Mouse (Mus musculus) lung, postnatal 0 days (tissue): ENCODE data around the gene Elovl7. TPM values are rescaled to one million over a fixed set of nuclear protein-coding genes. Genes with fewer than 3 reads are reported as not detected.

ENCODE experiments used
- ATAC-seq: fragments of 200-750 bp; cut with Nextera tagmentation; 2 replicates; pipeline ENCODE4 v1.8.0; 2017; ENCODE audit warnings: moderate library complexity
- DNase-seq: peaks from one replicate; pipeline ENCODE4 v3.0.0-alpha.2; 2016; ENCODE audit warnings: low spot score
- H3K27ac ChIP-seq: fragments of 300-500 bp; sonication (generic); 2 replicates; pipeline ENCODE4 v1.5.1; 2014; ENCODE audit warnings: antibody characterized with exemption, mild to moderate bottlenecking, low read length, mixed read lengths
- H3K27me3 ChIP-seq: fragments of 300-500 bp; sonication (generic); replicated peaks from 2 replicates; pipeline ENCODE4 v1.6.1; 2014; ENCODE audit warnings: low read length, mixed read lengths; ENCODE audit not compliant: insufficient read depth
- H3K36me3 ChIP-seq: fragments of 300-500 bp; sonication (generic); 2 replicates; pipeline ENCODE4 v1.6.1; 2014; ENCODE audit warnings: low read length, mixed read lengths; ENCODE audit not compliant: insufficient read depth
- H3K4me1 ChIP-seq: fragments of 300-500 bp; sonication (generic); 2 replicates; pipeline ENCODE4 v1.6.1; 2014; ENCODE audit warnings: antibody characterized with exemption, low read depth, low read length, mixed read lengths; ENCODE audit not compliant: insufficient read depth
- H3K4me2 ChIP-seq: fragments of 300-500 bp; sonication (generic); replicated peaks from 2 replicates; pipeline ENCODE4 v1.6.1; 2014; ENCODE audit warnings: low read depth, mild to moderate bottlenecking, low read length, moderate library complexity, mixed read lengths
- H3K4me3 ChIP-seq: fragments of 300-500 bp; sonication (generic); 2 replicates; pipeline ENCODE4 v1.5.1; 2014; ENCODE audit warnings: low read depth, low read length
- H3K9ac ChIP-seq: fragments of 300-500 bp; sonication (generic); replicated peaks from 2 replicates; pipeline ENCODE4 v1.6.1; 2014; ENCODE audit warnings: low read depth, mild to moderate bottlenecking
- H3K9me3 ChIP-seq: fragments of 300-500 bp; sonication (generic); 2 replicates; pipeline ENCODE4 v1.6.1; 2016; ENCODE audit warnings: low read length, mixed read lengths
- CTCF ChIP-seq: IDR thresholded peaks from 2 replicates; pipeline ENCODE4 v1.5.1; 2016; ENCODE audit warnings: antibody characterized with exemption, mild to moderate bottlenecking
- EP300 ChIP-seq: IDR thresholded peaks from 2 replicates; pipeline ENCODE4 v1.6.1; 2016; ENCODE audit warnings: antibody characterized with exemption, mild to moderate bottlenecking, control low read depth
- WGBS: fragments of 180-500 bp; shearing (Covaris S2); extraction: QIAGEN DNeasy Blood & Tissue Kit; methylation state at CpG from one replicate; pipeline ENCODE4 v1.1.7; 2014; 5-methylcytosine and 5-hydroxymethylcytosine counted together
- polyA plus RNA-seq: library from polyadenylated mRNA; unstranded; fragments of >200 nt; fragmentation: Nextera tagmentation; extraction: Ambion mirVana; gene quantifications from 2 replicates; pipeline ENCODE4 v1.2.1, GENCODE M21; 2015

Gene Elovl7
- polyA plus RNA-seq, 1 experiment from 2014 or later, result 10.1 TPM

- no peaks in the 10 kb centered on the region for H3K36me3 ChIP-seq
- H3K9ac ChIP-seq, result no peak overlapping the region
- H3K9me3 ChIP-seq, result no peaks in the 10 kb centered on the region
- TF ChIP-seq EP300 (no peak), CTCF (no peak)
- H3K27me3 ChIP-seq, result no peaks in the 10 kb centered on the region
- H3K27ac ChIP-seq, result no peak overlapping the region
- no peak overlapping the region for H3K4me3 ChIP-seq
- no peak for DNase-seq
- no peak for ATAC-seq
- no peak overlapping the region for H3K4me2 ChIP-seq
- H3K4me1 ChIP-seq, result no peaks in the 10 kb centered on the region; the same call in 1 of the 2 replicates
- WGBS, result 34% methylated on average over 5 of the region's 5 CpGs
These were observed 59.3 kb downstream of the Elovl7 start for GRCm38 (mm10) chr13:108273456-108273855.

GRCm38 (mm10) chr13:108276561-108276960, 62.4 kb downstream of the Elovl7 start:
- no peak overlapping the region for H3K27ac ChIP-seq
- DNase-seq, result peak; percentile 12
- no peaks in the 10 kb centered on the region for H3K9me3 ChIP-seq
- no peak overlapping the region for H3K4me3 ChIP-seq
- WGBS, result 37% methylated on average over 1 of the region's 1 CpGs
- TF ChIP-seq CTCF (no peak), EP300 (no peak)
- H3K9ac ChIP-seq, result no peak overlapping the region
- no peaks in the 10 kb centered on the region for H3K36me3 ChIP-seq
- H3K4me1 ChIP-seq, result no peaks in the 10 kb centered on the region; the same call in 1 of the 2 replicates
- H3K4me2 ChIP-seq, result no peak overlapping the region
- no peak for ATAC-seq
- H3K27me3 ChIP-seq, result no peaks in the 10 kb centered on the region

DNA sequence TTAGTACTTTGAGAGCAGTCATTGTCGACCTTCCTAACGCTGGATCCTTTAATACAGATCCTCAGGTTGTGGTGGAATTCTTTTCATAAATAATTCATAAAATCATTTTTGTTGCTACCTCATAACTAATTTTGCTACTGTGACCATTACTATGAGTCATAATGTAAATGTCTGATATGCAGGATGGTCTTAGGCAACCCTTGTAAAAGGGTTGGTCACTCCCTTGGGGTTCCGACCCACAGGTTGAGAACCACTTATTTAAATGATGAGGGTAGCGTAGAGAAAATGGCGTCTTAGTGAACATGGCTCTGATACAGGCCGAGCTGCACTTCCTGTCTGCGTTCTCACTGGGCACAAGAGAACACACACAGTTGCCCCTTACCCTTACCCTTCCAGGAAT, 63.1 kb downstream of the Elovl7 start:
- H3K4me1 ChIP-seq, result no peaks in the 10 kb centered on the region; the same call in 1 of the 2 replicates
- no peak for ATAC-seq

DNA sequence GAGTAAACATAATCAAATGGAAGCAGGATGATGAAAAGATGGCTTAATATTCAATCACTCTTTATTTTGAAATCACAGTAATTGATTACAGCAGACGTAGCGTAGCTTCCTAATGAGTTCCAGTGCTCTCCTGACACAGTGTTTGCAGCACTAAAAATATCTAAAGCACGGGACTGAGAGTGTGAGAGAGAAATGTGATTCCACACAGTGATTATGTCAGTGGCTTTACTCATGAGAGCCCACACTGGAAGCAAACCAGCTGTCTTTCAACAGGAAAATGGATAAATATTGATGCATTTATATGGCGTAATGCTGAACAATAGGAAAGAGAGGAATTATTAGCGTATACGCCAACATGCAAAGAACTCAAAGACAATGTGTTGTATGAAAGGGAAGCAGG, 64.4 kb downstream of the Elovl7 start:
- Histone ChIP-seq H3K9me3 (no peaks in the 10 kb centered on the region), H3K27me3 (no peaks in the 10 kb centered on the region), H3K4me1 (no peaks in the 10 kb centered on the region), H3K9ac (no peak overlapping the region), H3K4me3 (no peak overlapping the region), H3K4me2 (no peak overlapping the region), H3K36me3 (no peaks in the 10 kb centered on the region), H3K27ac (no peak overlapping the region)
- DNase-seq (peak; percentile 27), ATAC-seq (no peak)
- 51% methylated on average over 6 of the region's 6 CpGs for WGBS
- TF ChIP-seq EP300 (no peak), CTCF (no peak)

More for the DNA sequence above, 63.1 kb downstream of the Elovl7 start:
- Histone ChIP-seq H3K27me3 (no peaks in the 10 kb centered on the region), H3K4me2 (no peak overlapping the region), H3K27ac (no peak overlapping the region), H3K36me3 (no peaks in the 10 kb centered on the region), H3K9me3 (no peaks in the 10 kb centered on the region), H3K9ac (no peak overlapping the region), H3K4me3 (no peak overlapping the region)
- DNase-seq, result no peak
- TF ChIP-seq CTCF, result no peak
- TF ChIP-seq EP300, result no peak
- WGBS, result 87% methylated on average over 7 of the region's 7 CpGs

DNA sequence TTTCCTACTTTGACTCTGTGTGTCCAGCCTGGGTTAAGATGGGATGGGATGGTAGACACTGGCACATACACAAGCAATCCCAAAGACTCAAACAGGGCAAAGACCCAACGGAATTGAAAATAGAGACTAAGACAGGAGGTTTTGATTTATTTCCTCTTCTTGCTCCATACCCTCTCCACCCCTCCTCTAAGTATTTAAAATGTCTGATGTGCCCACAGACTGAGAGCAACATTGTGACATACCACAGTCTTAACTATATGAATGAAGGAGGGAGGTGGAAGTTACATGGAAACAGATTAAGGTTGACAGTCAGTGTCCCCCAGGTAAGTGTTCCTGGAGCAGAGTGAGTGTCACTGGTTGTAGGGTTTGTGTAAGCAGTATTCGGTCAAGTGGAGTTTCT, 70.1 kb downstream of the Elovl7 start:
- Histone ChIP-seq H3K4me2 (no peak overlapping the region), H3K9ac (no peak overlapping the region), H3K27ac (no peak overlapping the region), H3K36me3 (no peaks in the 10 kb centered on the region), H3K27me3 (no peaks in the 10 kb centered on the region), H3K9me3 (no peaks in the 10 kb centered on the region), H3K4me3 (no peak overlapping the region), H3K4me1 (no peaks in the 10 kb centered on the region)
- TF ChIP-seq CTCF (no peak), EP300 (no peak)
- no peak for ATAC-seq
- 87% methylated on average over 2 of the region's 2 CpGs for WGBS
- no peak for DNase-seq

DNA sequence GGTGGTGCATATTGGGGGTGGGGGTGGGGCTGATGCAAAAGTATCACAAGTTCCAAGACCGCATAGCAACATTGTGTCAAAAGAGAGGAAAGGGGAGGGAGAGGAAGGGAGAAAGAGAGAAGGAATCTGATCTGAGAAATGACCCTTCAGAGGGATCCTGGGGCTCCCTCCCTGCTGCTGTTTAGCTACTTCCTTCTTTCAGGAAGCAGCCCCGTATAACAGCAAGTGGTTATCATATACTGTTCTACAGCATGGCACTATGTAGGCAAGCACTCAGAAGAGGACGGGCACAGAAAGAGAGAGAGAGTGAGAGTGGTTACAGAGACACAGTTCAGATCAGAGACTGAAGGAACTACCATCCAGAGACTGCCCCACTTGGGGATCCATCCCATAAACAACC, 73.7 kb downstream of the Elovl7 start:
- H3K9ac ChIP-seq, result no peak overlapping the region
- H3K27me3 ChIP-seq, result no peaks in the 10 kb centered on the region
- no peaks in the 10 kb centered on the region for H3K9me3 ChIP-seq
- H3K4me1 ChIP-seq, result no peaks in the 10 kb centered on the region
- no peak overlapping the region for H3K4me2 ChIP-seq
- WGBS, result 42% methylated on average over 3 of the region's 3 CpGs
- no peak overlapping the region for H3K27ac ChIP-seq
- no peak overlapping the region for H3K4me3 ChIP-seq
- TF ChIP-seq EP300, result no peak
- TF ChIP-seq CTCF, result no peak
- no peak for ATAC-seq
- no peaks in the 10 kb centered on the region for H3K36me3 ChIP-seq
- no peak for DNase-seq

GRCm38 (mm10) chr13:108289436-108289835, 75.2 kb downstream of the Elovl7 start:
- DNase-seq, result no peak
- no peak for ATAC-seq
- Histone ChIP-seq H3K9me3 (no peaks in the 10 kb centered on the region), H3K9ac (no peak overlapping the region), H3K36me3 (no peaks in the 10 kb centered on the region), H3K4me1 (no peaks in the 10 kb centered on the region), H3K4me3 (no peak overlapping the region), H3K27ac (no peak overlapping the region), H3K4me2 (no peak overlapping the region), H3K27me3 (no peaks in the 10 kb centered on the region)
- no peak for TF ChIP-seq CTCF
- no peak for TF ChIP-seq EP300
- WGBS, result 66% methylated on average over 3 of the region's 3 CpGs
